Mouse (Mus musculus): ENCODE results near the gene Hist1h3c.

GRCm38 (mm10) chr13:23708654-23709053 is 36.7 kb downstream of the Hist1h3c start:
- TF ChIP-seq CTCF (IDR thresholded peaks at IDR 0.05; ENCODE audit: extremely low read depth, insufficient read depth, insufficient read length, insufficient replicate concordance) (no peak), POLR2A (IDR thresholded peaks at IDR 0.05; ENCODE audit: low read depth, low read length) (no peak)

Data from spleen, adult 2 months (tissue).